Mouse (Mus musculus) embryonic facial prominence, embryonic 15.5 days (tissue): Measurements from ENCODE around the gene Abhd8. TPM values are rescaled to one million over a fixed set of nuclear protein-coding genes. Genes with fewer than 3 reads are reported as not detected.
A peak's percentile ranks its signal among the peaks of the same experiment; 100 is the strongest.

ENCODE experiments used
- ATAC-seq: fragments of 200-750 bp; cut with Nextera tagmentation; 2 replicates; pipeline ENCODE4 v1.8.0; 2017; ENCODE audit warnings: low read depth, moderate TSS enrichment; ENCODE audit not compliant: insufficient number of reproducible peaks, low FRiP score, low TSS enrichment
- H3K27ac ChIP-seq: fragments of 300-500 bp; sonication (generic); replicated peaks from 2 replicates; pipeline ENCODE4 v1.5.1; 2015; ENCODE audit warnings: mild to moderate bottlenecking, inconsistent platforms
- H3K27me3 ChIP-seq: fragments of 300-500 bp; sonication (generic); 2 replicates; pipeline ENCODE4 v1.6.1; 2015; ENCODE audit warnings: inconsistent platforms
- H3K36me3 ChIP-seq: fragments of 300-500 bp; sonication (generic); 2 replicates; pipeline ENCODE4 v1.6.1; 2015; ENCODE audit warnings: mild to moderate bottlenecking, inconsistent platforms
- H3K4me1 ChIP-seq: fragments of 300-500 bp; sonication (generic); 2 replicates; pipeline ENCODE4 v1.6.1; 2015; ENCODE audit warnings: inconsistent platforms
- H3K4me2 ChIP-seq: fragments of 300-500 bp; sonication (generic); replicated peaks from 2 replicates; pipeline ENCODE4 v1.6.1; 2015; ENCODE audit warnings: mild to moderate bottlenecking, inconsistent platforms
- H3K4me3 ChIP-seq: fragments of 300-500 bp; sonication (generic); replicated peaks from 2 replicates; pipeline ENCODE4 v1.5.1; 2015; ENCODE audit warnings: mild to moderate bottlenecking, inconsistent platforms
- H3K9ac ChIP-seq: fragments of 300-500 bp; sonication (generic); 2 replicates; pipeline ENCODE4 v1.6.1; 2015; ENCODE audit warnings: inconsistent platforms
- H3K9me3 ChIP-seq: fragments of 300-500 bp; sonication (generic); replicated peaks from 2 replicates; pipeline ENCODE4 v1.6.1; 2016; ENCODE audit warnings: inconsistent platforms
- WGBS: fragments of 180-500 bp; shearing (Covaris S2); methylation state at CpG from one replicate; pipeline ENCODE4 v1.1.7; 2015; 5-methylcytosine and 5-hydroxymethylcytosine counted together
- polyA plus RNA-seq: library from polyadenylated mRNA; unstranded; fragments of >200 nt; fragmentation: Nextera tagmentation; extraction: Ambion mirVana; gene quantifications from 2 replicates; pipeline ENCODE4 v1.2.1, GENCODE M21; 2015

Gene Abhd8
- polyA plus RNA-seq, 1 experiment from 2014 or later, result 73.2 TPM

- H3K4me3 ChIP-seq, result no peak overlapping the region
- no peak overlapping the region for H3K4me2 ChIP-seq
- peaks cover 31% of the 10 kb centered on the region for H3K36me3 ChIP-seq
- H3K9me3 ChIP-seq, result no peaks in the 10 kb centered on the region
- no peak overlapping the region for H3K9ac ChIP-seq
- no peak for ATAC-seq
- peaks cover 39% of the 10 kb centered on the region for H3K4me1 ChIP-seq
- peak overlapping the region; percentile 65 for H3K27ac ChIP-seq
- no peaks in the 10 kb centered on the region for H3K27me3 ChIP-seq
- 26% methylated on average over 11 of the region's 11 CpGs for WGBS
Observed at GRCm38 (mm10) chr8:71496481-71496880, 33.0 kb upstream of the Abhd8 start.

- peaks cover 38% of the 10 kb centered on the region for H3K36me3 ChIP-seq
- H3K4me2 ChIP-seq, result no peak overlapping the region
- H3K4me3 ChIP-seq, result no peak overlapping the region
- no peak for ATAC-seq
- WGBS, result 92% methylated on average over 5 of the region's 5 CpGs
- no peaks in the 10 kb centered on the region for H3K9me3 ChIP-seq
- peak overlapping the region; percentile 65 for H3K27ac ChIP-seq
- H3K4me1 ChIP-seq, result peaks cover 39% of the 10 kb centered on the region
- no peaks in the 10 kb centered on the region for H3K27me3 ChIP-seq
- H3K9ac ChIP-seq, result no peak overlapping the region
Observed at GRCm38 (mm10) chr8:71495811-71496210, 32.4 kb upstream of the Abhd8 start.

GRCm38 (mm10) chr8:71495039-71495438 is 31.6 kb upstream of the Abhd8 start:
- H3K9ac ChIP-seq, result no peak overlapping the region
- H3K9me3 ChIP-seq, result no peaks in the 10 kb centered on the region
- peak overlapping the region; percentile 31; the same call in 1 of the 2 replicates for H3K4me2 ChIP-seq
- H3K4me3 ChIP-seq, result 0 out of 2 replicates have a peak overlapping the region, but pooled peaks have one; percentile 11
- 9% methylated on average over 16 of the region's 16 CpGs for WGBS
- H3K36me3 ChIP-seq, result peaks cover 42% of the 10 kb centered on the region
- no peaks in the 10 kb centered on the region for H3K27me3 ChIP-seq
- H3K27ac ChIP-seq, result peak overlapping the region; percentile 65
- H3K4me1 ChIP-seq, result peaks cover 42% of the 10 kb centered on the region
- ATAC-seq, result peak; percentile 27; the same call in 1 of the 2 replicates

- Histone ChIP-seq H3K36me3 (peaks cover 29% of the 10 kb centered on the region), H3K4me2 (peak overlapping the region; percentile 100), H3K4me3 (peak overlapping the region; percentile 72), H3K4me1 (peaks cover 34% of the 10 kb centered on the region), H3K9ac (peak overlapping the region; percentile 75), H3K9me3 (no peaks in the 10 kb centered on the region), H3K27ac (peak overlapping the region; percentile 96), H3K27me3 (no peaks in the 10 kb centered on the region)
- ATAC-seq, result peak; percentile 89
- under 1% methylated on average over 22 of the region's 22 CpGs for WGBS
Observed at GRCm38 (mm10) chr8:71488454-71488853, 25.0 kb upstream of the Abhd8 start.

- H3K27ac ChIP-seq, result peak within 1 kb of the TSS; percentile 96
- H3K4me1 ChIP-seq, result peaks cover 34% of the 10 kb centered on the region
- WGBS, result under 1% methylated on average over 33 of the region's 33 CpGs
- no peaks in the 10 kb centered on the region for H3K9me3 ChIP-seq
- H3K36me3 ChIP-seq, result peaks cover 28% of the 10 kb centered on the region
- H3K9ac ChIP-seq, result peak within 1 kb of the TSS; percentile 75
- peak; percentile 55 for ATAC-seq
- H3K4me3 ChIP-seq, result peak within 1 kb of the TSS; percentile 72
- H3K27me3 ChIP-seq, result no peaks in the 10 kb centered on the region
- H3K4me2 ChIP-seq, result peak within 1 kb of the TSS; percentile 100
Observed at GRCm38 (mm10) chr8:71487691-71488445, 24.4 kb upstream of the Abhd8 start, which contains the start of gene Gtpbp3. TSS of gene Gtpbp3 (plus strand) at chr8:71488103.

- peaks cover 25% of the 10 kb centered on the region for H3K36me3 ChIP-seq
- no peak overlapping the region for H3K9ac ChIP-seq
- no peaks in the 10 kb centered on the region for H3K27me3 ChIP-seq
- peak overlapping the region; percentile 60; the same call in 1 of the 2 replicates for H3K27ac ChIP-seq
- H3K4me2 ChIP-seq, result peak overlapping the region; percentile 81
- H3K4me1 ChIP-seq, result peaks cover 34% of the 10 kb centered on the region
- ATAC-seq, result no peak
- H3K9me3 ChIP-seq, result no peaks in the 10 kb centered on the region
- 8% methylated on average over 7 of the region's 7 CpGs for WGBS
- H3K4me3 ChIP-seq, result peak overlapping the region; percentile 80
Observed at GRCm38 (mm10) chr8:71486136-71486529, 22.7 kb upstream of the Abhd8 start.

- 5% methylated on average over 47 of the region's 58 CpGs for WGBS
- Histone ChIP-seq H3K4me3 (peak within 1 kb of the TSS; percentile 80), H3K27me3 (no peaks in the 10 kb centered on the region), H3K36me3 (peaks cover 25% of the 10 kb centered on the region), H3K9ac (peak within 1 kb of the TSS; percentile 85), H3K9me3 (no peaks in the 10 kb centered on the region), H3K4me2 (peak within 1 kb of the TSS; percentile 81), H3K27ac (peak within 1 kb of the TSS; percentile 83; the same call in 1 of the 2 replicates), H3K4me1 (peaks cover 34% of the 10 kb centered on the region)
- peak; percentile 68 for ATAC-seq
Observed at GRCm38 (mm10) chr8:71485142-71486135, 22.0 kb upstream of the Abhd8 start, which contains the start of gene Ano8. TSS of gene Ano8 (minus strand) at chr8:71485963.

- H3K9ac ChIP-seq, result peak overlapping the region; percentile 85; the same call in 1 of the 2 replicates
- H3K27me3 ChIP-seq, result no peaks in the 10 kb centered on the region
- no peaks in the 10 kb centered on the region for H3K9me3 ChIP-seq
- ATAC-seq, result no peak
- H3K4me2 ChIP-seq, result peak overlapping the region; percentile 81
- H3K4me3 ChIP-seq, result peak overlapping the region; percentile 80
- H3K27ac ChIP-seq, result no peak overlapping the region
- H3K36me3 ChIP-seq, result peaks cover 31% of the 10 kb centered on the region
- 91% methylated on average over 19 of the region's 19 CpGs for WGBS
- H3K4me1 ChIP-seq, result peaks cover 29% of the 10 kb centered on the region
Observed at GRCm38 (mm10) chr8:71484736-71485135, 21.3 kb upstream of the Abhd8 start.

GRCm38 (mm10) chr8:71483932-71484331 is 20.5 kb upstream of the Abhd8 start:
- ATAC-seq, result no peak
- WGBS, result 50% methylated on average over 8 of the region's 8 CpGs
- Histone ChIP-seq H3K9ac (no peak overlapping the region), H3K36me3 (peaks cover 36% of the 10 kb centered on the region), H3K9me3 (no peaks in the 10 kb centered on the region), H3K27me3 (no peaks in the 10 kb centered on the region), H3K4me2 (no peak overlapping the region), H3K4me3 (no peak overlapping the region), H3K4me1 (peaks cover 21% of the 10 kb centered on the region), H3K27ac (no peak overlapping the region)

- no peak overlapping the region for H3K27ac ChIP-seq
- no peak overlapping the region for H3K9ac ChIP-seq
- no peaks in the 10 kb centered on the region for H3K9me3 ChIP-seq
- H3K4me3 ChIP-seq, result no peak overlapping the region
- 90% methylated on average over 11 of the region's 11 CpGs for WGBS
- no peak for ATAC-seq
- H3K4me2 ChIP-seq, result no peak overlapping the region
- H3K27me3 ChIP-seq, result no peaks in the 10 kb centered on the region
- H3K4me1 ChIP-seq, result peaks cover 17% of the 10 kb centered on the region
- H3K36me3 ChIP-seq, result peaks cover 57% of the 10 kb centered on the region
Observed at GRCm38 (mm10) chr8:71478943-71479342, 15.5 kb upstream of the Abhd8 start.
